Mouse (Mus musculus) adrenal gland, postnatal 10 days (tissue): Measurements from ENCODE around the gene Ociad1. TPM values are rescaled to one million over a fixed set of nuclear protein-coding genes. Genes with fewer than 3 reads are reported as not detected.
A peak's percentile ranks its signal among the peaks of the same experiment; 100 is the strongest.

ENCODE experiments used
- DNase-seq: peaks from one replicate; pipeline ENCODE4 v3.0.0; 2021; ENCODE audit warnings: mixed read lengths
- long read RNA-seq, 2 experiments: library from polyadenylated mRNA; stranded (forward); transcript quantifications; one replicate each; pipeline ENCODE4 v2.0.0; 2021
- total RNA-seq, 2 experiments: library from RNA; stranded (reverse); gene quantifications; 2 replicates each; pipeline ENCODE4 v1.2.3; 2021

Gene Ociad1
- 100 to 1,000 TPM; 217 to 226 TPM for total RNA-seq
- long read RNA-seq, experiment 1, transcript Ociad1-201 (9 exons, 1,523 nt) = major isoform, 65 of 101 reads
- long read RNA-seq, experiment 1, partial matches to known transcripts = 11 of 101 reads
- long read RNA-seq, experiment 1, other reads (novel, unspliced or antisense) = 24 of 101 reads
- long read RNA-seq, experiment 2, transcript Ociad1-201 (9 exons, 1,523 nt) = major isoform, 24 of 40 reads
- long read RNA-seq, experiment 2, partial matches to known transcripts = 3 of 40 reads
- long read RNA-seq, experiment 2, other reads (novel, unspliced or antisense) = 10 of 40 reads

DNA sequence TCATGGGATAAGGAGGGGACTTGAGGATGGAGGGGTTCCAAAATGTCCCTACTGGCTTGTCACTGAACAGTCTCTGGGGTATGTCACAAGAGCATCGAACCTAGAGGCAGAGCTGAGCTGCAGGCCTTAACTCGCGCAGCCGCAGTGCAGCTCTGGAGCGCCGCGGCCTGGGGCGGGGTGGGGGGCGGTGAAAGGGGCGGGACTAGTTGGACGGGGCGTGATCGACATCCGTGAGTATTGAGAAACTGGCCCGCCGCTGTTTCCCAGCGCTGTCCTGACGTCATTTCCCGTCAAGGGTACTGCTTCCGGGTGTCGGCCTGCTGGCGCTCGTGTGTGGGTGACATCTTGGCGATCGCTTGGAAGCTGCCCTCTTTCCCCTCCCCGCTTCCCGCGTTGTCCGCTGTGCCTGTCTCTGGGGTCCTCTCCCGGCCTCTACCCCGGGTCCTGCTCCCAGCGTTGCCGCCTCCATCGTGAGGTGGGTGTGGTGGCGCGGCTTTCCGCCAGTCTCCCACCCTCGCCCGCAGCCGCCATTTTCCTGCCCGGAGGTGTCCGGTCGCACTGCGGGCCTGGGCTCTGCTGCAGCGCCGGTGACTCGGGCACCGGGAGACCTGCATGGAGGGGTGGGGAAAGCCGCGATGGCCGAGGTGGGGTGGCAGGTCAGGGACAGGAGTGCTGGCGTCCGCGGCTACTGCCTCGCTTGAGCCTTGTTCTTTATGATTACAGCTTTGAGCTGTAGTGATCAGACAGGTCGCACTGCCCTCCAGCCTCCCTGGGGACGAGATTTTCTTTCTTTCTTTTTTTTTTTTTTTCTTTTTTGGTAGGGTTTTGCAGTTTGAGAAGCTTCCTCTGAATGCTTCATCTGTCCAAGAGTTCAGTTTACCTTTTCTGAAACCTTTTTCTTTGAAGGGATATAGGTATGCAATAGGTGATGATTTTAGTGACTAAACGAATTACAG, at the start of gene Ociad1:
TSS of gene Ociad1 (plus strand) at position 283 of the 956 bp plus-strand sequence.
- peak; percentile 96 for DNase-seq

DNA sequence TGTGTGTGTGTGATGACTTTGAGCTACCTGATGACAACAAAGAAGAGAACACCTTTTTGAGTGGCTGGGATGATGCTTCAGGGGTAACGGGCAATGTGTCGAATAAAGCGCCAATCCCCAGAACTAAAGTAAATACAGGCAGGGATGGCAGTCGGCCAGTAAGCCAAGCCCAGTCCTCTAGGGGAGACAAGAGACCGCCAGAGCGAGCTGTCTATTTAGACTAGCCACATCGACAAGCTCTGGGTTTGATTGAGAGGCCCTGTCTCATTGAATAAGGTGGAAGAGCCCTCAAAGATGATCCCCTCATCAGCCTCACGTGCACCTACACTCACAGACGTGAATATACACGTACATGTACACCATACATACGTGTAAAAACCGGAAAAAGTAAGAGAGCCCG, 48.2 kb upstream of the Ociad1 start:
- DNase-seq = no peak

DNA sequence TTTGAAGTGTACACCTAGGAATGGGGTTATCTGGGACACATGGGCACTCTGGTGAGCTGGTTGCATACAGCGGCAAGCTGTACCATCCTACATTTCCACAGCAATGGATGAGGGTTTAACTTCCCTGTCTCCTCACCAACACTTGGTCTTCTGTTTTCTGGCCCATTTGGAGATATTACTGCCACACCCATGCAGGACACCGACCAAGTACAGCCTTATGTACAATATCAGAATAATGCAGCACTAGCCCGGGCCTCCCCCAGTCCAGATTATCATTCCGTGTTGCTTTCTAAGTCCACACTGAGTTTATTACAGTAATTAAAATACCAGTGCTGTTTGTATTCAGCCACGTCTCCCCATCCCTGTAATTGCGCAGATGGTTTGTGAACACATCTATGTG, 46.2 kb upstream of the Ociad1 start:
- no peak for DNase-seq

DNA sequence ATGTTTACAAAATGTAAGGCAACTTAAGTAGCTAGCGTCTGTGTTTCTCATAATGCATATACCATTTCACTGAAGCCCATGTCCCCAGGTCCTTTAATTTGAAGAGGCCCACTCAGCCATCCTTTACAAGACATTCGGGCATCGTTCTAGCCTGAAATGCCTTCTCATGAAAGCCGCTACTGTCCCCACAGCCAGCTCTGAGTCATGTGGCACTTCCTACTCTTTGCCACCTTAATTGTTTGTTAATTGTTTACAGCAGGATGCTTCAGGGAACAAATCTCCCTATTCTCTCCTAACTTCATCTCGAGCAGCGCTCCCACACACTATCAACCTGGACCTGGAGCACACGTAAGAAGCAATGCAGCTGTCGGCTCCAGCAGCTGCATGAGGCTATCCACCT, 44.4 kb upstream of the Ociad1 start:
- DNase-seq = no peak

DNA sequence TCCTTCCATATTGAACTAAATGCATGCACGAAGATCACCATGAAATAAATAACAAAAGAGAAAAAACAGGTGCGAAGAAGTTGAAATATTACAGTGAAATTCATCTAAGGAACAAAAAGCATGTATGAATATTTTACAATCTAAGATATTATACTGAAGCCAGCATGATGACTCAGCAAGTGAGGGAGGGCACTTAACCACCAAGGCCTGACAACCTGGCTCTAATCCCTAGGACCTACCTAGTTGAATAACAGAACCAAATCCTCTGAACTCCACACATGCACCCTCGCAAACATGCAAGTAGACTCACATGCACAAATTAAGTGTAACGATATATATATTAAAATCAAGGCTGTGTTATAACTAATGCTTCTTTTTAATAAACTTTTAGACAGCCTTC, 43.2 kb upstream of the Ociad1 start:
- no peak for DNase-seq

DNA sequence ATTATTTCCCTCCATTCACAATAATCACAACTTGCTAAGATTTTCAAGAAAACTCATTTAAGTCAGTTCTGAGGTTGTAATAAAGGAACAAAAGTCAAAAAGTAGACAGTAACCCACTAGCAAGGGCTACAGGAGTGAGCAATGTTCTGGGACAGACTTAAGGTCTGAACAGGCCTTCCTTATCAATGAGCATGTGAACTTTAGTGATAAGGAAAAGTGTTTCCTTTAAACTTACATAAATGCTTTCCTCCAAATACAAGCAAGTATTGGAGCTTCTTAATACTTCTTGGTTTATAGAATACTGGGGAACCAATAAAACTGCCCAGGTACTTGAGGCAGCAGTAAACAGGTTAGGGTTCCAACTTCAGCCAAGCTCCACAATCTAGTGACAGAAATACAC, 39.8 kb upstream of the Ociad1 start:
- no peak for DNase-seq

DNA sequence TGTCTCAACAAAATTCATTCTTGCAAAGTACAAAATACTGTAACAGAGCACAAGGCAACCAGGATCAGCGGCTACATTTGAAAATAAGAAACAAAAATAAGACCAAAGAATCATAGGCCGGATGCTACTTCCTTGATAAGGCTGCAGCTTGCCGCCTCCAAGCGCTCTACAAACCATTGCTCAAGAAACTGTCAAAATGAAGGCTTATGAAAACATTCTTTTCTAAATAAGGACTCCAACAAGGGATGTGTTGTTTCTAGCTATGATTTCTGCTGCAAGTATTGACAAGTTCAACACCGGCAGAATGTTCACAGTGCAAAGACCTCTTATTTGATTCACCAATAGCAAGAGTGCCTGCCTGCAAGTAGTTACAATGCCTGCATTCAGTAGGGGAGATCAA, 37.9 kb upstream of the Ociad1 start:
- no peak for DNase-seq

DNA sequence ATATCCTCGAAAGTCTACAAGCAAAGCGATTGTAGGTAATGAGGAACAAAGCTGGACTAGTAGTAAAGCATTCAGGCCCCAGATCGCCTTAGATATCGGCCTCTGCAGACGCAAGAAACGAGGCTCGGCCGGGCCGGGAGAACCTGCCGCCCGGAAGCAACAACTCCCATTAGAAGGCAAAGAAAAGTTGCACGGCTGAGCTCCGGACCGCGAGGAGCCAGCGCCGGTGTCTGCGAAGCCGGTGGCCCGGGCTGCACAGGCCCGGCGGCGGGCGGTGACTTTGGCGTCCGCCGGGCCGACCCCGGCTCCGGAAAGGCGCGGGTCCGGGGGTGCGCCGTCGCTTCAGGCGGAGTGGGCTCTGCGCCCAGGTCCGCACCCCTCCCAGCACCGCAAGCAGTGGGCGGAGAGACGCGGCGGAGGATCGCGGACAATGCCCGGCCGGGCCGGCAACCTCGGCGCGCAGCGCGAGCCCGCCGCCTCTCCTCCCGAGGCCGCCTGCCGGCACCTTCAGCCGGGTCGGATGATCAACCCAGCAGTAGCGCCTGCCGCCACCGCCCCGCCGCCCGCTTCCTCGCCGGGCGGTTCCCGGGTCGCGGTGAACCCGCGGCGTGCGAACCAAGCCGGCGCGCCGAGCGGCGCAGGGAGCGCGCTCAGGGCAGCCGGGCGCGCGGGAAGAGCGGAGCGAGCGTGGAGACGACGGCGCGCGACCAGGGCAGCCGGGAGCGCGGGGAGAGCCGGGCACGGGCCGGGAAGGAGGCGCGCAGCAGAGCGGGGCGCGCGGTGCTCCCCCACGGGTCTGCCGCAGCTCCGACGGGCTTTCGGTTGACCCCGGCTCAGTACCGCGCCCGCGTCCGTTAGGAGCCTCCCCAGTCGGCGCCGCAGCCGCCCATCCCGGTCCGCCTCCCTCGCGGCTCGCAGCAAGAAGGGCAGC, 37.0 kb upstream of the Ociad1 start:
- DNase-seq = peak; percentile 72

DNA sequence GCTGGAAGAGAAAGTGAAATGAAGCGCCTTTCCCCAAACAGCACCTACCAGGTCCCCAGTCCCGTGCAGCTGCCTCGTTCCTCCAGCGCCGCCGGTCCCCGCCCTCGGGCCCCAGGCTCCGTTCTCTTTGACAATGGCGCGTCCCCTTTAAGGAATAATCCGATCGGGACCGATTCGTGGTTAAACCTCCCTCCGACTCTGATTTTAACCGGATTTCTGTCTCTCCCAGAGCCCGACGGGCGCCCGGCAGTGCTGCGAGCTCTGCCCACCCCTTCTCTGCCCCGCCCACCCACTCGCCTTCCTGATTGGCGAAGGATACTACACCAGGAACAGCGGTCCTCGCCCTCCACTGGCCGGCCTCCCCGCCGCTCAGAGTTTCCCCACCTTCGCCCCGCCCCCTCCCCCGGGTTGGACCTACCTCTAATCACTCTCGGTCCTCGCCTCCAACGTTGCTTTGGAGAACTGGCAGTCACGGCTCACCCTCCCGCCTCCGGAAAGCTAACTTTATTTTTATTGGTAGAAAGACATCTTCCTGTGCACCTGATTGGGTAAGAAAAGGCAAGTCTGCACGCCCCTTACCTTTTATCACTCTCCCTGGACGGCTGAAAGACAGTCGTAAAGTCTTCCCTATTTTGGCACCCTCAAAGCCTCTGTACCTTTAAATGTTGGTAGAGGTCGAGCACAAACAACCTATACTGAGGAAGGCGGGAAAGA, 36.1 kb upstream of the Ociad1 start, which contains the start of gene Fryl:
TSS of gene Fryl (minus strand) at position 268 of the 714 bp plus-strand sequence.
- DNase-seq = peak; percentile 99

DNA sequence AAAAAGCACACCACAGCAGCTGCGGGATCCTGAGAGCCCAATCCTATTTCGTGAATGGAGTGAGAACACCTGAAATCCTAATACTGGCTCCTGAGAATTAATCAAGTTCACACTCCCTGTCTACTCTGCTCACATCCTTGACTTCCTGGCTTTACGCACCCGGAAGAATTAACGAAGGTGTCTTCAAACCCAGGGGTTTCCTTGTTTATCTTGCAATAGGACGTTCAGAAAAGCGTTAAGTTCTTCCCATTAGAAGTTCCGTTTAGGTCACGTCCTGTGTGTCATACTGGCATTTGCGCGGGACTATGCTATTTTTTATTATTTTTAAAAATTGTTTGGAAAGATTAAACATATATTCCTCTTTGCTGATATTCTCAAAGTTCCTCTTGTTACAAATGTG, 35.5 kb upstream of the Ociad1 start:
- DNase-seq = peak; percentile 24

DNA sequence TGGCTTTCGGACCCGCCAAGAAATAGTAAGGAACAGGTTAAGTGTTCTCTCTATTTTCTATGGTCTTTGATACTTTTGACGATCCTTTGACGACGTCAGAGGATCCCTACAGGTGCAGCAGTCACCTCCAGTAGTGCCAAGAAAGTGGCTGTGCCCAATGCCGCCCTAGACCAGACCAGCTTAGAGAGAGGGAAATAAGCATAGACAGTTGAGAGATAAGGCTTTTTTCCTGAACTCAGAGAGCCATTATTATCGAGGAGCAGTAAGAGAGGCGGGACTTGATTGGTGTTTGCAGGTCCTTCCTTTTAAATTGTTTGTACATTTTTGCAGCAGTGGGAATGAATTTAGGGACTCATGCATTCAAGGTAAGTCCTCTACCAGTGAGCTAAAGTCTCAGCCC, 34.9 kb upstream of the Ociad1 start:
- no peak for DNase-seq

DNA sequence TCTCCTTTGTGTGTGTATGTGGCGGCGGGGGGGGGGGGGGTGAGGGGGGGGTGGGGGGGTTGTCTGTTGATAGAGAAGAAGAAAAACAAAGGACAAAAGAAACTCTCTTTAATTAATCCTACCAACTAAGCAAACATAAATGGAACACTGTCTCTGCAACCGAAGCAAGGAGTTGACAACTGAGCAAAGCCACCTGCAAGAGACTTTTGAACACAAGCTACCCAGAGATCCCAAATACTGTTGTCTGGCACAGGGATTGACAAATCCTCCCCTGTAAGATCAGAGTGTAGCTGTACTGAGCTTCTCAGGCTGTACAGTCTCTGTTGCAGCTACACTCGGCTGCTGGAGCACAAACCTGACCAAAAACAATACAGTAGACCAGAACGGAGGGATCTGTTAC, 28.5 kb upstream of the Ociad1 start:
- no peak for DNase-seq

DNA sequence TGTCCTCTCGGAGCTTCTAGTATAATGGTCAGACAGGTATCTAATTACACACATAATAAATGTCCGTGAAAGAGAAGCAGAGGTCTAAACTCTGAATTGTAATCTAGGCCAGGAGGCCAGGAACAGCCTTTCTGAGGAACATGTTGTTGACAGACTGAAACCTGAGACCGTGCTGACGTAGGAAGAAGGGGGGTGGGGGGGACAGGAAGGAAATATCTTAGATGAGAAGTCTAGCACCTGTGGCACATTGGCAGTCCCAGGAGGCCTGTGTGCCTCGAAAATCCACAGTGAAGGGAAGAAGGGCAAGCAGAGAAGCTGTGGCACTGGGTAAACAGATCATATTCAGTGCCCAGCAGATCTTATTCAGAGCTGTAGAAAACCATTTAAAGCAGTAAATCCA, 27.1 kb upstream of the Ociad1 start:
- DNase-seq = no peak

DNA sequence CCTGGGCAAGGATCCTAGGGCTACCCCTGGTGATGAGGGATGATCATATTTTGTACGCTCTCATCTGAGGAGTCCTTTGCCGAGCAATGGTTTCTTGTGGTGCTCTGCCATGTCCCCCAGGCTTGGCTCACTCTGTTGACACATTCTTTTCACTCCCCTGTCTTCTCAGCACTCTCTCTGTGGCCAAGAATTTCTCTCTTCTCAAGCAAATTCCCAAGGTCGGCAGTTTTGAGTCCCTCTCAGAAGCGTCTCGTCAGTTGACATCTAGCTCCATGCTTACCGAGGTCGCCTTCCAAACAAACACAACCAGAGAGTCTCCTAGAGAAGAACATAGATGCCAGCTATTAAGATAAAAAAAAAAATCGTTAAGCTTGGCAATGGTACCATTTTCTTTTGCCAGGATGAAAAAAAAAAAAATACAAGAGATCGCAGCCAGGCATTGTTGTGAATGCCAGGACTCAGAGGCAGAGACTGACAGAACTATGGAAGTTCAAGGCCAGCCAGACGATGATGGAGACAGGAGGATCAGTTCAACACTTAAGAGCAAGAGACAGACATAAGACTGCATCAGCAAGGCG, 23.9 kb upstream of the Ociad1 start:
- DNase-seq = no peak

DNA sequence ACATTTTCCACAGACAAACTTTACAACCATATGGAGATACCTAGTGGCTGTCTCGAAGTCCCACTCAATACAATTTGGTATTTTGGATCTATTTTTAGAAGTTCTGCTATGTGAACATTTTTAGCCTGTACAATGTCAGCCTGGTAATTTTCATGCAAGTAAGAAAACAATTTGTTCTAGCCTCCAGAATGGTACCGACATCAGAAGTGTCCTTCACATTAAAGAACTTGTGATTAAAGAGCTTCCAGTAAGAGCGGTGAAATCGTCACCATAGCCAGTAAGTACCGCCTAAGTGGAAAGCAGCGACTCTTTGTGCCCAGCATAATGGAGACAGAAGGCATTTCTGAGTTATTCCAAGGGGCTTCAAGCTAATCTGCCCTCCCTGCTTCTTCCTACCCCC, 22.0 kb upstream of the Ociad1 start:
- no peak for DNase-seq

DNA sequence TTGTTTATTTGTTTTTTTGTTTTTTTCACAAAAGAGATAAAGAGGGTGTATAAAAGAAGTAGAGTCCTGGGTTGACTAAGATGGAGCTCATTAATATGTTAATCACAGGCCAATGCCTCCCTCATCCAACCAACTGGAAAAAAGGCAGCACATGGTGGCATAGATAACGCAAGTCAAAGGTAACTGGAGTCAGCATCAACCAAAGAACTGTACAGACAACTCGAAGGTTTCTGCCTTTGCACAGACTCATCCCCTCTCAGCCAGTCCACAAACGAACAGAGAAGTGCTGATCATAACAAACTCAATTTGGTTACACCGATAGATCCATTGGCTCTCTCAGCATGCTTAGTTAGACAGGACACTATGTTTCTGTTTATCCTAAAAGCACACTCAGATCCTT, 19.4 kb upstream of the Ociad1 start:
- no peak for DNase-seq

DNA sequence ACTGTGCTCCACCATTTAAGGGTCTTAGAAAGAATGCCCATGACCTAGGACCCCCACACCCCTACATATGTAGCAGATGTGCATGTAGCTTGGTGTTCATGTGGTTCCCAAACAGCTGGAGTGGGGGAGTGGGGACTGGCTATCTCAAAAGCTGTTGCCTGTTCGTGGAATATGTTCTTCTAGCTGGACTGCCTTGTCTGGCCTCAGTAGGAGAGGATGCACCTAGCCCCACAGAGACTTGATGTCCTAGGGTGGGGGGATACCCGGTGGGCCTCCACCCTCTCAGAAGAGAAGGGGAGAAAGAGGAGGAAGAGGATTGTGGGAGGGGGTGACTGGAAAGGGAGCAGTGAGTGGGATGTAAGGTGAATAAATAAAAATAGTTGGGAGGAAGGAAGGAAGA, 17.6 kb upstream of the Ociad1 start:
- no peak for DNase-seq

DNA sequence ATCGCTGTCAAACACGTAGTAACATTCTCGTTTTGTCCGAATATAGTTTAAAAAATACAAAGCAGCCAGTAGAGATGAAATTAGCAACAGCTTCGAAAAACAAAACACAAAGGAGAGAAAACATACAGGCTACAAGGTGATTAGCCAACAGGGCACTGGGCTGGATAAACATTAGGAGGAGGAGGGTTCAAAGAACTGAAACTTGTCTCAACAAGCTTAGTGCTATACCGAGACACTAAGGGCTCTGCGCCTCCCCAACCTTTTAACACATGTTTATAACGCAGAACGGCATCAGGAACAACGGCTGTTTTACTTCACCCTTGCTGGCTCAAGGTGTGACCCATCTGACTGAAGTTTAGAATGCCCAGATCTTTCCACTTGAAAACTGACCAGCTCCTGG, 13.4 kb upstream of the Ociad1 start:
- no peak for DNase-seq

DNA sequence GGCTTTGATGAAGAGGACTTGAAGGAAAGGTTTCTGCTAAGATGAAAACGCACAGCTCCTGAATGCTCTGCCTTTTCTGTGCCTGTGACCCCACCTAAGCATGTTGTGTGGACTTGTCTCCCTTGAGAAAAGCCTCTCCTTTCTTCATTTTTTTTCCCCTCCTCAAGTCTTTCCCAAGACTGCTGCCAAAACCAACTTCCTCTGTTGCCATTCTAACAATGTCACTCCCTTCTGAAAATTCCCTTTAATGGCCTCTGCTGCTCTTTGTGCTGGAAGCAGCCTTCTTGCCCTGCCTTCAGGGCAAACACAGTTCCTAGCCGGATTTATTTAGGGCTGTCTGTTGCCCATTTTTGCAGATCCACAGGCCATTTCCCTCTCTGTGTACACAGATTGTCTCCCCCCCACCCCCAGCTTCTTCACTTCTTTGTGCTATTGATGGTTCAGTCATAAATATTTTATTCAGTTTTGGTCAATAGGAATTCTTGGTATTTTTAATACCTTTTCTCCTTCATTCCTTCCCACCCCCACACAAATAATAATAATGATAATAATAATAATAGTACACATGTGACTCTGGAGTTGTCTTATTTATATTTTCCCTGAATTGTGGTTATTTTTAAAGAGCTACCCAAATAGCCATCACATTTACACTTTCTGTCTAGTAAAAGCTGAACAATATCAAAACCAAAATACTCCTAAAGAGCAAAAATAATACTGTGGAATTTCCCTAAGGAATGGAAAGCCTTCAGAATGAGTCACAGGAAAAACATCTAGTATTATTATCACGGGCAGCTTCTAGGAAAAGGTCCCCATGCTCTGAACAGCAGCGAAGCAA, 12.6 kb upstream of the Ociad1 start:
- DNase-seq = no peak

DNA sequence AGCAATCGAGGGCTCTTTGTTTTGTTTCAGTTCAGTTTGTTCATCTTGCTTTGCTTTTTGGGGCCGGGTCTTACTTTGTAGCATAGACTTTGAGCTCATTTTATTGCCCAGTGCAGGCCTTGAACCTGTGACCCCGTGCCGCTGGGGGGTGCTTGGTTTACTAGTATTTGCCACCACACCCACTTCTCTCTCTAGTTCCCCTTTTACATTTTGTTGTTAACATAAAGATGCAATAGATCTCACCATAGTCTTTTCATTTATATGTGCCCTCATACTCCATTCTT, 12.1 kb upstream of the Ociad1 start:
- DNase-seq = no peak

DNA sequence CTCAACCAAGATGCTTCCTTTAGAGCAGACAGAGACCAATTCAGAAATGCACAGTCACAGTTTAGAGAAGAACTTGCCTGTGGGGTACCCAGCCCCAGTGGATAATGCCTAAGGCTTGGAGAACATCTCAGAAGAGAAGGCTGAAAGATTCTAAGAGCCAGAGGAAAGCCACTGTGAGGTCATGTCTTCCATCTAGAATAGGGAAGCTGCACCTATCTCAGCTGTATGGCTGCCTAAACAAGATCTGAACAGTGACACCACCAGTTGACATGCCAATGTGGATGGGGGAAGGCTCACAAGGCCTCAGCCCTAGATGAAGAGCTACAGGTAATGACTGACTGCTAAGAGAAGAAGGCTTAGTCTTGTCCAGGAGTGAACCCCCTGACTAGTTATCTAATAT, 8.5 kb upstream of the Ociad1 start:
- DNase-seq = no peak
